Mouse (Mus musculus) right cerebral cortex, postnatal 10 days (tissue): Measurements from ENCODE around the gene Lct.
A peak's percentile ranks its signal among the peaks of the same experiment; 100 is the strongest.
"Not testable (repeated sequence)": the region's sequence is repeated elsewhere in the genome, so short reads cannot be mapped to it uniquely, and the experiment has no call there.

Experiments used
- DNase-seq, 2 experiments: peaks; one replicate each; pipeline ENCODE4 v3.0.0; 2021; ENCODE audit warnings: low spot score in 2 of 2

Lct gene

DNA sequence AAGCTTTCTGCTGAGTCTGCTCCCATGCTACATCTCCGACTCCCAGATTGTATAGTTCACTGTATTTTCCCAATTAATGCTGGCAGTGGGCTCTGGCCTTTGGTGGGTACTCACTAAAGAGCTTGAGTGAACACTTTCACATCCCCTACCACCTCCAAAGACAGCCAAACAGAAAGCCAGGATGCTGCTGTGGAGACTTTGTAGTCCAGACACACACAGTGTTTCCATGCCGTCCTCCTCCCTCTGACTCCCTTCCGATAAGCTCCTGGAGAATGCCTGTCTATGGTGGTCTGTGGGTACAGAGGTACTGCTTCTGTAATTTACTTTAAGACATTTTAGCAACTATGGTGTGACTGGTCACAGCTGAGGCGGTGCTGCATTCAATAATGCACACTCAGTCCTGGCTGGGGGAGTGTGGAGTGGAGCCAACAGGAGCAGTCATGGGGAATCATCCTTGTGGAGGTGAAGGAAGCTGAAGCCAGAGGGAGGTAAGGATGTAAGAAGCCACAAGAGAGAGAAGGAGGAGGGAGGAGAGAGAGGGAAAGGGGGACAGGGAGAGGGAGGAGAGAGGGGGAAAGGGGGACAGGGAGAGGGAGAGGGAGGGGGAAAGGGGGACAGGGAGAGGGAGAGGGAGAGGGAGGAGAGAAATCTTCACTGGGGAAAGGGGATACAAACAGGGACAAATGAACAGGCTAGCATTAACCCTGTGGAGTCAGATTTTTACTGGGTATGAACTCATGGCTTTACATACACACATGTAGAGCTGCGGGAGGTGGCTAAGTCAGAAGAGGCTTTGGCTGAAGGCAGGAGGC is 32.2 kb downstream of the Lct start:
- DNase-seq: no peak

DNA sequence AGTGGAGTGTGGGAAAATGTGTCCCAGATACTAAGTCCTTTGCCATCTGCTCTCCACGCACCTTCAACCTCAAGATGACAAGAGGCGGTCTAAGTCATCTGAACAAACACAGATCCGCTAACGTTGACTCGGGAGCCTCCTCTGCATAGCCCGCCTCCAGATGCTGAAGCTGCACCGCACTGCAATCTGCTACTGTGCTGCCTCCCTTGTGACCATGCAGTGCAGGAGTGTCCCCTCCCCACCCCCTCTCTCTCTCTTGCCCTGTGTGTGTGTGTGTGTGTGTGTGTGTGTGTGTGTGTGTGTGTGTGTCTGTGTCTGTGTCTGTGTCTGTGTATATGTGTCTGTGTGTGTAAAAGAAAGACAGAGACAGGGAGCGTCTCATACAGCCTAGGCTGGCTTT is 32.8 kb downstream of the Lct start:
- no peak for DNase-seq

DNA sequence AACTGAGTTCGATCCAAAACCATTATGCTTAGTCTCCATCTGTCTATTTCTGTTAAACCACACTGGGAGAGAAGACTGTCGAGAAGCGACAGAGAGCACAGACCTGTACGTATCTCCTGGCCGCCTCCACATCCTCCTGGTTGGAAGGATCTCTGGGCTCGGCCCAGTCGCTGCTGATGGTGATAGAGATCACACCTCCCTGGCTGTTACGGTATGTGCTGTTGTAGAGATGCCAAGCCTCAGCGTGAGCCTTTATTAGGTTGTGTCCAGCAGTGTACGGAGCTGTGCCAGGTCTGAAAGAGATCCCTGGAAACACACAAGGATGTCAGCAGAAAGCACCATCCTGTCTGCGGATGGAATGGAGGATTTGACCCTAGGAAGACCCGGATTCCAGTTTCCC is 34.6 kb downstream of the Lct start:
- no peak for DNase-seq

DNA sequence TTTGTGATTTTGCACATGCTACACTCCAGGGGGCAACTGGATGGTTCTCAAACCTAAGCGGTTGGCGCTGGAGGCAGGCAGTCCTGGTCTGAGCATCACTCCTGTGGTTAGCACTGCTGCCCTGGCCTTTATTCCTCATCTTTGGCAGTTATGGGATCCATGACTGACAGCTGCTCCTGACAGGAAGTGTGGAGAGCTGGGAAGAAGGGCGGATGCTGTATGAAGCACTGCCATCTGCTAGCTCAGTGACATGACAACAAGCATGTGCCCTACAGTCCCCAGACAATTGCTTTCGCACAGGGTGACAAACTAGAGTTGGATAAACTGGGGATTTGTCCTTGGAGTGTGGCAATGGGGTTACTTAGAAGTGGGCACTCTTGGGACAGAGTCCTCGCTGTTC is 37.8 kb downstream of the Lct start:
- DNase-seq: no peak

DNA sequence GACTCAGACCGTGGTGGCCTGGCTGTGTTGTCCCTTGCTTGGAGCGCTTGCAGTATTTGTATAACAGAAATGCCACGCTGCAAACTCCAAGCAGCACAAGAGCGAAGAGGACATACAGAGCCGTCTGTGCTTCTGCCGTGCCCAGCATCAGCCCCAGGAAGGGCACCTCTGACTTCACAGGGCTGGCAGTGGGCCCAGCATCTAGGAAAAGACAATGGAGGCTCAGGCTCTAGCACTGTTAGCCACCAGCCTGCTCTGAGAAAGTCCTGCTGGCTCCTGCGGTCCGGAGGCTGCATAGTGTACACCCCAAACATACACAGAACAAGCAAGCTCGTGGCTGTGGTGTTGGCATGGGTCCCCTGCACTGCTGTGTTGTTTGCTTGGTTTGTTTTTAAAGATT is 43.0 kb downstream of the Lct start:
- no peak for DNase-seq

DNA sequence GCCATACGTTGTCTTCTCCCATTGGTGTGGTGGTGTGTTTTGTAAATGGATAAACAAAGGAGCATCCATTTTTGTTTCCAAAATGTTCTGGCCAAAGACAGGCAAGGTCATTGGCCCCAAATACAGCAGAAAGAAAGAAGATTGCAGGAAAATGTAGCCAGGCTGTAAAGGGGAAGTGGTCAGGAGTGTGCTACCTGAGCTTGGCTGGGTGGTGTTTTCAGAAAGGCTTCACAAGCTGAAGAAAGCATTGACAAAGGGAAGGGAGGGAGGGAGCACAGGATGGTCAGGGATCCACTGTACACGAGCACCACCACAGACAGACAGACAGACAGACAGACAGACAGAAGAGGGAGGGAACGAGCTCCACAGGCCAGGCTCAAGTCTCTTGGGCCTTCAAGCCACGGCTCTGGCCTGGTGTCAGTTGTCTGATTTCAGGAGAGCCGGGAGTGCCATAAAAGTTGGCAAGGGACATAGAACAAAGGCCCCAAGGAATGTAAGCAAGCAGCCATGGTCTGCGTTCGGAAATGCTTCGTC is 43.9 kb downstream of the Lct start:
- DNase-seq: no peak

DNA sequence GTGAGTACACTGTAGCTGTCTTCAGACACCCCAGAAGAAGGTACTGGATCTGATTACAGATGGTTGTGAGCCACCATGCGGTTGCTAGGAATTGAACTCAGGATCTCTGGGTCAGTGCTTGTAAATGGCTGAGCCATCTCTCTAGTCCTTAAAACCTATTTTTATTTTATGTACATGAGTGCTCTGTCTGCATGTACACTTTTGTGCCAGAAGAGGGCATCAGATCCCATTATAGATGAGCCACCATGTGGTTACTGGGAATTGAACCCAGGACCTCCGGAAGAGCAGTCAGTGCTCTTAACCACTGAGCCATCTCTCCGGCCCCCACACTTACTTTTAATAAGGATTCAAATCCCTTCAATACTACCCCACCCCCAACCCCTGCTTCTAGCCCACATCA is 45.2 kb downstream of the Lct start:
- no peak for DNase-seq

DNA sequence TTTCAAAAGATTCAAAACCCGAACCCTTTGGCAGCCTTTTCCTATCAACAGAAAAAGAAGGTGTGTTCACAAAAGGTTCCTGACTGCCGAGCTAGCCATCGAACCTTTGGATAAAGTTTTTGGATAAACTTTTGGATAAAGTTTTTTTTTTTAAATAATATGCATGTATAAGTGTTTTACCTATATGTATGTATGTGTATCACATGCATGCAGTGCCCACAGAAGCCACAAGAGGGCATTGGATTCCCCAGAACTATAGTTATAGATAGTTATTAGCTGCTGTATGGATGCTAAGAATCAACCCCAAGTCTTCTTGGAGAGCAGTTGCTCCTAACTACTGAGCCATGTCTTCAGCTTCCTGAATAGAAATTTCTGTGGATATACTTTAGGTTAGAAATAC is 46.4 kb downstream of the Lct start:
- no peak for DNase-seq

DNA sequence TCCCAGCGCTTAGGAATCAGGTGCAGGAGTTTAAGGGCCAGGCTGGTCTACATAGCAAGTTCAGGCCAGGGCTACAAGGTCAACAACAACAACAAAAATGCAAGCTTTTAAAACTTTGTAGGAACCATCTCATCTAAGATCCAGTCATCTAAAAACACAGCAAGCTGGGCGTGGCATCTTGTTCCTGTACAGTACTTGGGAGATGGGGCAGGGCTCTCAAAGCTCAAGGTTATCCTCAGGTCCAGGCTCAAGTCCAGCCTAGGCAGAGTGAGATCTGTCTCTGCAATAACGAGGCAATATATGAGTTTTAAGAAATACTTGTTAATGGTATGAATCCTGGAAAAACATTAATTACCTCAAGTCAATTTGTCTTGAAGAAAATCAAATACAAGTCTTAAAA is 49.6 kb downstream of the Lct start:
- no peak for DNase-seq

DNA sequence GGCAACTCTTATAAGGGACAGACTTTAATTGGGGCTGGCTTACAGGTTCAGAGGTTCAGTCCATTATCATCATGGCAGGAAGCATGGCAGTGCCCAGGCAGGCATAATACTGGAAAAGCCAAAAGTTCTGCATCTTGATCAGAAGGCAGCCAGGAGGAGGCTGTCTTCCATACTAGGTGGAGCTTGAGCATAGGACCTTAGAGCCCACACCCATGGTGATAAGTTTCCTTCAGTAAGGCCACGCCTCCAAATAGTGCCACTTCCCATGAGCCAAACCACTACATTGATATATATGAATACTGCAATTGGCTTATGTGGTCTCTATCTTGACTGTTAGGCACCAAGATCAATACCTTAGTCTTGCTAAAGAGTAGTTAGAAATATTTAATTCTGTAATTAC is 52.2 kb downstream of the Lct start:
- DNase-seq: no peak

DNA sequence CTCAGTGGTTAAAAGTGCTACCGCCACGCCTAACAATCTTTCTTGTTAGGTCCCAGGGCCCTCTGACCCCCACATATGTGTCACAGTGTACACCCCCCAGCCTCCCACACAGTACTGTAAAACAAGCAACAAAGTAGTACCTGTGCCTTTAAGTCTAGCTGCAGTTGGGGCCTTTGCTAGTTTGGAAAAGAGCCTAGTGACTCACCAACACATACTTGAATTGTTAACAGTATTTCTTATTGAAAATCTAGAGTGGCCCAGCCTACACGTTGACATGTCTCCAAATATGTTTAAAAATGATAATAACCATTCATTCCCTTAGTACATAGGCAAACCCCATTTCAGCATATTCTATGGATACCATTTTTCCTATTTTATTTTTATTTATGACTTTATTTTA is 57.4 kb downstream of the Lct start:
- DNase-seq: no peak

DNA sequence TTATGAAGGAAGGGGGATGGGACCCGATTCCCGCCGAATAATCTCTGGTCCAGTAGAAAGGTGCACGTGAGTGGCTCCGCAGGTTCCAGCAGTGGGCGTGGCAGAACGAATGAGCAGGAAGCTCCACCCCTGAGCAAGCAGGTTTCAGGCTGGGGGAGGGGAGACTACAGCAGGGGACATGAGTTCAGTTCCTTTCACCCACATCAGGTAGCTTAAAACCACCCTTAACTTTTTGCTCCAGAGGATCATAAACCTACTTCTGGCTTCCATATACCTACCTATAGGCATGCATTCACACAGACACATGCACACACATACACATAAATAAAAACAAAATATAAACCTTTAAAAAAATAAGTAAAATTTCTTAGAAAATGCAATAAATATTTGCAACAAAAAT is 61.1 kb downstream of the Lct start:
- not testable (repeated sequence) for DNase-seq

DNA sequence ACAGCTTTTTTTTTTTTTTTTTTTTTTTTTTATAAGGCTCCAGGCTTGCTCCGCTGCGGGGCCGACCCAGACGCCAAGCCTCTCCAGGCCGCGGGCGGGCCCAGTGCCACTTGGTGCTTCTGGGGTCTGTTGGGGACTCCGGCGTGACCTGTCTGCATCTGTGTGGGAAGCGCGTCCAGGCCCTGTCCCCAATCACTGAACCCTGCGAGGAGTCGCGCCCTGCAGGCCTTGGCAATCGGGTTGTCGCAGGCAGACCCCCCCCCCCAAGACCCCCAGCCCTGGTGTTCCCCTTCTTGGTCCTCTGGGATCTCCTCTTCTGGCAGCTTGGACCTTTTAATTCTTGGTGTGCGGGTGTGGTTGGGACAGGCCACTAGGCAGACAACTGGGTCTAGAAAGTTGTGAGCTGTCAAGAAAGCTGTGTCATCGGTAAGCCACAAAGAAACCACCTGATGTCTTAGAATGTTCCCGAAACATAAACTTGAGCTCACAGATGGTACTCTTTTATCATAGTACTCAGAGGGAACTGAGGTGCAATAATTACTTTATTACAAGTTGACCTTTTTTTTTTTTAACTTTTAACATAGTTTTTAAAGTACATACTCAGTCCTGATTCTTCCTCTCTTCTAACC is 83.3 kb downstream of the Lct start:
- peak; percentile 61 for DNase-seq

DNA sequence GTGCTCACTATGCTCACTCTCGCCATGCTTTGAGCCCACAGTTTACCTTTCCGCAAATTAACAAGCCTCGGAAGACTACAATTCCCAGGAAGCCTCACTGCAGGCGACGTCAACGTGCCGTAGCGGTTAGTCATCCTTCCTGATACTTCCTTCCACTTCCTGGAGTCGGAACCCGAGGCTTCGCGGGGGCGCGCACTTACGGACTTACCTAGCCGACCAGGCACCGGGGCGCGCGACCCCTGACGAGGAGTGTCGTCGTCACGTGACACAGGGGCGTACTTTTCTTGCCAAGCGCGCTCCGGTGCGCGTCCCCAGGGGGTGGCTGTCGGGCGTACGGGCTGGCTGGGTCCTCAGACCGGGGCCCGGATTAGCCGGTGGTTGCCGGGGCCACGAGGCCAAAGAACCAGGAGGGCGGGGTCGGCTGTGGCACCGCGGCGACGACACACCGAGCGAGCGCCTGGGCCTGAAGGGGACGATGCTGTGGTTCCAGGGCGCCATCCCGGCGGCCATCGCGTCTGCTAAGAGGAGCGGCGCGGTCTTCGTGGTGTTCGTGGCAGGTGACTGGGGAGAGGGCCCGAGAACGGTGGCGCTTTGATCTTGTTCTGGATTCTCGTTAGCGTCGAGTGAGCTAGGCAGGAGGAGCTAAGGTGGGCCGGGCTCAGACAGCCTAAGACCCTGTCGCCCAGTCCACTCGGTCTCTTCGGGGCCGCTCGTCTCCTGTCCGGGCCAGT is 84.0 kb downstream of the Lct start:
- peak; percentile 97 to 98 for DNase-seq

DNA sequence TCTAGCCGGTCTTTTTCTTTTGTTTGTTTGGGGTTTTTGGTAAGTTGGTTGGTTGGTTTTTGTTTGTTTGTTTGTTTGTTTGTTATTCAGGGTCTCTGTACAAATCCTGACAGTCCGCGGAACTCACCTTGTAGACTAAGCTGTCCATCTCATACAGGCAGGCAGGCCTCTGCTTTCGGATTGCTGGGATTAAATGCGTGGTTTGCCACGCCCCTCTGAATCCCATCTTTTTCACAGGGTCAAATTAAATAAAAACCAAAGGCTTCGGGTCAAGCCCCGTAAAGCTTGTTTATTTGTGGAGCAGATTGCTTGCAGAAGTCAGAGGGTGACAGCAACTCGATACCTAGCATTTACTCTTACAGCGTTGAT is 84.5 kb downstream of the Lct start, which contains the start of gene Ubxn4:
Ubxn4 (plus strand) TSS at position 338 of the 369 bp plus-strand sequence.
- no peak for DNase-seq

DNA sequence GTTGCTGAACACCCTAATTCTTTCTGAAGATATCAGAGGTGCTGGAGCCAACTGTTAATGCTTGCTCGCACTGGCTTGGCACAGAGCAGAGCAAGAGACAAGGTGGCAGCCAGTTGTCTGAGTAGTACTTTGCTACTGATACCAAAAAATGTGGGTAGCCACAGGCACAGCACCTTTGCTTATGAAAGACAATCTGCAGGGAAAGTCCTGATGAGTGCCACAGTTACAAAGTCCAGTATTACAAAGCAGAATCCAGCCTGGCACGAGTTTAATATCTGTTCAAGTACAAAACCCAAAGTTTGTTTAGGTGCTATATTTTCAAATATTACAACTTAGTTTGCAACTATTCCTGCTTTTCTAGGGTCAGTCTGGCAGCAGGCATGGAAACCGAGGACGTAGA is 92.9 kb downstream of the Lct start:
- no peak for DNase-seq
